Mouse (Mus musculus): ENCODE results near the gene Hoxa10. TPM values are rescaled to one million over a fixed set of nuclear protein-coding genes. Genes with fewer than 3 reads are reported as not detected.

Gene Hoxa10
- total RNA-seq, 1 experiment = 0.80 TPM

GRCm38 (mm10) chr6:52217895-52218642 lies 22.6 kb downstream of the Hoxa10 start:
- DNase-seq (ENCODE audit: low read depth, low spot score) = no peak
- peaks cover 0 to 8% of the 10 kb centered on the region in 2 experiments; a peak in 1 of 4 replicates for H3K4me1 ChIP-seq (ENCODE audit: control insufficient read depth in 2 of 2, insufficient read depth in 2 of 2, low read length in 2 of 2, poor library complexity in 1 of 2)
- TF ChIP-seq CHD2 (IDR thresholded peaks at IDR 0.05; ENCODE audit: low read depth, low read length) = no peak
- TF ChIP-seq ZNF384 (IDR thresholded peaks at IDR 0.05; ENCODE audit: low read depth, low read length) = no peak
- no peak for TF ChIP-seq ZC3H11A (IDR thresholded peaks at IDR 0.05; ENCODE audit: borderline replicate concordance, low read depth, low read length)
- TF ChIP-seq HCFC1 (IDR thresholded peaks at IDR 0.05; ENCODE audit: borderline replicate concordance, insufficient read depth, low read length) = no peak
- no peak for TF ChIP-seq MAFK (IDR thresholded peaks at IDR 0.05; ENCODE audit: insufficient read depth, low read depth, low read length)
- peak overlapping the region; percentile 49 to 51; a peak in 3 of 4 replicates for H3K4me3 ChIP-seq (ENCODE audit: insufficient read depth in 1 of 2, low read depth in 1 of 2, low read length in 2 of 2, poor library complexity in 1 of 2, severe bottlenecking in 1 of 2)
- H3K27ac ChIP-seq (ENCODE audit: insufficient read depth, low read depth, low read length, poor library complexity, severe bottlenecking) = no peak overlapping the region
- no peaks in the 10 kb centered on the region for H3K36me3 ChIP-seq (ENCODE audit: control insufficient read depth, insufficient read depth, low read length, poor library complexity, severe bottlenecking)
- H3K9me3 ChIP-seq (ENCODE audit: control insufficient read depth, insufficient read depth, low read depth, low read length) = no peaks in the 10 kb centered on the region
- no peak overlapping the region for H3K9ac ChIP-seq (ENCODE audit: insufficient read depth, low read depth, low read length, poor library complexity, severe bottlenecking)
- in situ Hi-C loops (cut with MboI; ENCODE audit: low sequenced_read_pairs in 2 of 2, unreplicated experiment in 2 of 2) = loop anchor here (5.0 to 25.0 kb wide), 2 partner anchors 606 to 1046 kb away; no protein-coding TSS in a partner anchor

- peak overlapping the region; percentile 49 to 51 for H3K4me3 ChIP-seq (ENCODE audit: insufficient read depth in 1 of 2, low read depth in 1 of 2, low read length in 2 of 2, poor library complexity in 1 of 2, severe bottlenecking in 1 of 2)
- in situ Hi-C loops (cut with MboI; ENCODE audit: low sequenced_read_pairs in 2 of 2, unreplicated experiment in 2 of 2) = loop anchor here (5.0 to 25.0 kb wide), 2 partner anchors 605 to 1045 kb away; no protein-coding TSS in a partner anchor
- no peak for TF ChIP-seq HCFC1 (IDR thresholded peaks at IDR 0.05; ENCODE audit: borderline replicate concordance, insufficient read depth, low read length)
- no peak for TF ChIP-seq CHD2 (IDR thresholded peaks at IDR 0.05; ENCODE audit: low read depth, low read length)
- TF ChIP-seq ZC3H11A (IDR thresholded peaks at IDR 0.05; ENCODE audit: borderline replicate concordance, low read depth, low read length) = no peak
- TF ChIP-seq ZNF384 (IDR thresholded peaks at IDR 0.05; ENCODE audit: low read depth, low read length) = no peak
- TF ChIP-seq MAFK (IDR thresholded peaks at IDR 0.05; ENCODE audit: insufficient read depth, low read depth, low read length) = no peak
- no peak overlapping the region for H3K27ac ChIP-seq (ENCODE audit: insufficient read depth, low read depth, low read length, poor library complexity, severe bottlenecking)
- no peak overlapping the region for H3K9ac ChIP-seq (ENCODE audit: insufficient read depth, low read depth, low read length, poor library complexity, severe bottlenecking)
- DNase-seq (ENCODE audit: low read depth, low spot score) = no peak
- peaks cover 0 to 8% of the 10 kb centered on the region in 2 experiments; a peak in 1 of 4 replicates for H3K4me1 ChIP-seq (ENCODE audit: control insufficient read depth in 2 of 2, insufficient read depth in 2 of 2, low read length in 2 of 2, poor library complexity in 1 of 2)
- no peaks in the 10 kb centered on the region for H3K36me3 ChIP-seq (ENCODE audit: control insufficient read depth, insufficient read depth, low read length, poor library complexity, severe bottlenecking)
- H3K9me3 ChIP-seq (ENCODE audit: control insufficient read depth, insufficient read depth, low read depth, low read length) = no peaks in the 10 kb centered on the region
Measured at GRCm38 (mm10) chr6:52217459-52217768, 23.2 kb downstream of the Hoxa10 start.

GRCm38 (mm10) chr6:52216691-52217458 lies 23.8 kb downstream of the Hoxa10 start:
- in situ Hi-C loops (cut with MboI; ENCODE audit: low sequenced_read_pairs in 2 of 2, unreplicated experiment in 2 of 2) = loop anchor here (5.0 to 25.0 kb wide), 2 partner anchors 605 to 1045 kb away; no protein-coding TSS in a partner anchor
- Histone ChIP-seq H3K27ac (ENCODE audit: insufficient read depth, low read depth, low read length, poor library complexity, severe bottlenecking) (no peak overlapping the region), H3K36me3 (ENCODE audit: control insufficient read depth, insufficient read depth, low read length, poor library complexity, severe bottlenecking) (no peaks in the 10 kb centered on the region), H3K9me3 (ENCODE audit: control insufficient read depth, insufficient read depth, low read depth, low read length) (no peaks in the 10 kb centered on the region), H3K9ac (ENCODE audit: insufficient read depth, low read depth, low read length, poor library complexity, severe bottlenecking) (no peak overlapping the region), H3K4me1 (ENCODE audit: control insufficient read depth in 2 of 2, insufficient read depth in 2 of 2, low read length in 2 of 2, poor library complexity in 1 of 2) (peaks cover 0 to 5% of the 10 kb centered on the region in 2 experiments; a peak in 1 of 4 replicates), H3K4me3 (ENCODE audit: insufficient read depth in 1 of 2, low read depth in 1 of 2, low read length in 2 of 2, poor library complexity in 1 of 2, severe bottlenecking in 1 of 2) (peak overlapping the region; percentile 49 to 51)
- TF ChIP-seq ZNF384 (IDR thresholded peaks at IDR 0.05; ENCODE audit: low read depth, low read length) (no peak), CHD2 (IDR thresholded peaks at IDR 0.05; ENCODE audit: low read depth, low read length) (no peak), HCFC1 (IDR thresholded peaks at IDR 0.05; ENCODE audit: borderline replicate concordance, insufficient read depth, low read length) (no peak), ZC3H11A (IDR thresholded peaks at IDR 0.05; ENCODE audit: borderline replicate concordance, low read depth, low read length) (no peak), MAFK (IDR thresholded peaks at IDR 0.05; ENCODE audit: insufficient read depth, low read depth, low read length) (no peak)
- no peak for DNase-seq (ENCODE audit: low read depth, low spot score)

- H3K4me1 ChIP-seq (ENCODE audit: control insufficient read depth in 2 of 2, insufficient read depth in 2 of 2, low read length in 2 of 2, poor library complexity in 1 of 2) = peaks cover 0 to 4% of the 10 kb centered on the region in 2 experiments; a peak in 1 of 4 replicates
- H3K4me3 ChIP-seq (ENCODE audit: insufficient read depth in 1 of 2, low read depth in 1 of 2, low read length in 2 of 2, poor library complexity in 1 of 2, severe bottlenecking in 1 of 2) = no peak overlapping the region
- H3K36me3 ChIP-seq (ENCODE audit: control insufficient read depth, insufficient read depth, low read length, poor library complexity, severe bottlenecking) = no peaks in the 10 kb centered on the region
- no peak for DNase-seq (ENCODE audit: low read depth, low spot score)
- no peak overlapping the region for H3K9ac ChIP-seq (ENCODE audit: insufficient read depth, low read depth, low read length, poor library complexity, severe bottlenecking)
- no peak overlapping the region for H3K27ac ChIP-seq (ENCODE audit: insufficient read depth, low read depth, low read length, poor library complexity, severe bottlenecking)
- H3K9me3 ChIP-seq (ENCODE audit: control insufficient read depth, insufficient read depth, low read depth, low read length) = no peaks in the 10 kb centered on the region
- in situ Hi-C loops (cut with MboI; ENCODE audit: low sequenced_read_pairs in 2 of 2, unreplicated experiment in 2 of 2) = loop anchor here (5.0 to 25.0 kb wide), 2 partner anchors 604 to 1044 kb away; no protein-coding TSS in a partner anchor
- no peak for TF ChIP-seq MAFK (IDR thresholded peaks at IDR 0.05; ENCODE audit: insufficient read depth, low read depth, low read length)
- TF ChIP-seq CHD2 (IDR thresholded peaks at IDR 0.05; ENCODE audit: low read depth, low read length) = no peak
- no peak for TF ChIP-seq ZNF384 (IDR thresholded peaks at IDR 0.05; ENCODE audit: low read depth, low read length)
- TF ChIP-seq ZC3H11A (IDR thresholded peaks at IDR 0.05; ENCODE audit: borderline replicate concordance, low read depth, low read length) = no peak
- TF ChIP-seq HCFC1 (IDR thresholded peaks at IDR 0.05; ENCODE audit: borderline replicate concordance, insufficient read depth, low read length) = no peak
Measured at GRCm38 (mm10) chr6:52215771-52216535, 24.7 kb downstream of the Hoxa10 start.
